Mouse (Mus musculus) neural tube, embryonic 14.5 days (tissue): ENCODE results near the gene Slc35a3. TPM values are rescaled to one million over a fixed set of nuclear protein-coding genes. Genes with fewer than 3 reads are reported as not detected.
A peak's percentile ranks its signal among the peaks of the same experiment; 100 is the strongest.

ENCODE experiments used
- ATAC-seq: fragments of 200-750 bp; cut with Nextera tagmentation; 2 replicates; pipeline ENCODE4 v1.8.0; 2017; ENCODE audit warnings: low read depth, mild to moderate bottlenecking, moderate TSS enrichment, moderate library complexity
- H3K27ac ChIP-seq: fragments of 300-500 bp; sonication (generic); 2 replicates; pipeline ENCODE4 v1.5.1; 2014; ENCODE audit warnings: low read depth, mild to moderate bottlenecking, control low read depth, low read length, moderate library complexity, mixed read lengths
- H3K27me3 ChIP-seq: fragments of 300-500 bp; sonication (generic); 2 replicates; pipeline ENCODE4 v1.6.1; 2014; ENCODE audit warnings: low read length; ENCODE audit not compliant: control insufficient read depth, insufficient read depth
- H3K36me3 ChIP-seq: fragments of 300-500 bp; sonication (generic); 2 replicates; pipeline ENCODE4 v1.6.1; 2014; ENCODE audit warnings: low read length, mixed read lengths; ENCODE audit not compliant: control insufficient read depth, insufficient read depth
- H3K4me1 ChIP-seq: fragments of 300-500 bp; sonication (generic); 2 replicates; pipeline ENCODE4 v1.6.1; 2014; ENCODE audit warnings: low read length; ENCODE audit not compliant: control insufficient read depth, insufficient read depth
- H3K4me2 ChIP-seq: fragments of 300-500 bp; sonication (generic); 2 replicates; pipeline ENCODE4 v1.6.1; 2014; ENCODE audit warnings: mild to moderate bottlenecking, low read depth, low read length, control low read depth
- H3K4me3 ChIP-seq: fragments of 300-500 bp; sonication (generic); 2 replicates; pipeline ENCODE4 v1.5.1; 2014; ENCODE audit warnings: low read depth, low read length, control low read depth, mixed read lengths
- H3K9ac ChIP-seq: fragments of 300-500 bp; sonication (generic); replicated peaks from 2 replicates; pipeline ENCODE4 v1.6.1; 2014; ENCODE audit warnings: low read depth, mild to moderate bottlenecking, control low read depth, low read length, mixed read lengths
- H3K9me3 ChIP-seq: fragments of 300-500 bp; sonication (generic); 2 replicates; pipeline ENCODE4 v1.6.1; 2016; ENCODE audit warnings: low read length; ENCODE audit not compliant: control insufficient read depth
- WGBS: fragments of 180-500 bp; shearing (Covaris S2); extraction: QIAGEN DNeasy Blood & Tissue Kit; methylation state at CpG from one replicate; pipeline ENCODE4 v1.1.7; 2014; 5-methylcytosine and 5-hydroxymethylcytosine counted together
- polyA plus RNA-seq: library from polyadenylated mRNA; unstranded; fragments of >200 nt; fragmentation: Nextera tagmentation; extraction: Ambion mirVana; gene quantifications from 2 replicates; pipeline ENCODE4 v1.2.1, GENCODE M21; 2014

Gene Slc35a3
- polyA plus RNA-seq, 1 experiment from 2014 or later, result 11.7 TPM

GRCm38 (mm10) chr3:116653278-116653945 is 59.2 kb downstream of the Slc35a3 start:
- H3K4me1 ChIP-seq, result peaks cover 3% of the 10 kb centered on the region; the same call in 1 of the 2 replicates
- no peak overlapping the region for H3K4me2 ChIP-seq
- no peaks in the 10 kb centered on the region for H3K36me3 ChIP-seq
- no peaks in the 10 kb centered on the region for H3K27me3 ChIP-seq
- no peak overlapping the region for H3K9ac ChIP-seq
- no peak overlapping the region for H3K4me3 ChIP-seq
- 68% methylated on average over 5 of the region's 5 CpGs for WGBS
- H3K9me3 ChIP-seq, result no peaks in the 10 kb centered on the region
- no peak overlapping the region for H3K27ac ChIP-seq
- ATAC-seq, result 0 out of 2 replicates have a peak, but pooled peaks have one; percentile 38

- 0 out of 2 replicates have a peak, but pooled peaks have one; percentile 39 for ATAC-seq
- no peak overlapping the region for H3K9ac ChIP-seq
- 49% methylated on average over 3 of the region's 3 CpGs for WGBS
Measured at GRCm38 (mm10) chr3:116652033-116652446, 60.6 kb downstream of the Slc35a3 start.

GRCm38 (mm10) chr3:116650698-116651097 is 61.9 kb downstream of the Slc35a3 start:
- WGBS, result 97% methylated on average over 9 of the region's 9 CpGs
- ATAC-seq, result no peak
- H3K9ac ChIP-seq, result no peak overlapping the region
- H3K4me2 ChIP-seq, result no peak overlapping the region
- peaks cover 12% of the 10 kb centered on the region for H3K36me3 ChIP-seq
- H3K4me1 ChIP-seq, result no peaks in the 10 kb centered on the region
- no peaks in the 10 kb centered on the region for H3K27me3 ChIP-seq
- no peak overlapping the region for H3K4me3 ChIP-seq
- H3K9me3 ChIP-seq, result no peaks in the 10 kb centered on the region
- no peak overlapping the region for H3K27ac ChIP-seq

More at GRCm38 (mm10) chr3:116652033-116652446, 60.6 kb downstream of the Slc35a3 start:
- no peaks in the 10 kb centered on the region for H3K9me3 ChIP-seq
- no peaks in the 10 kb centered on the region for H3K36me3 ChIP-seq
- H3K27me3 ChIP-seq, result no peaks in the 10 kb centered on the region
- H3K4me3 ChIP-seq, result no peak overlapping the region
- H3K4me2 ChIP-seq, result no peak overlapping the region
- no peak overlapping the region for H3K27ac ChIP-seq
- H3K4me1 ChIP-seq, result peaks cover 3% of the 10 kb centered on the region; the same call in 1 of the 2 replicates

- Histone ChIP-seq H3K9ac (no peak overlapping the region), H3K9me3 (no peaks in the 10 kb centered on the region), H3K4me1 (no peaks in the 10 kb centered on the region), H3K4me2 (no peak overlapping the region), H3K4me3 (no peak overlapping the region), H3K27me3 (no peaks in the 10 kb centered on the region), H3K36me3 (peaks cover 19% of the 10 kb centered on the region), H3K27ac (no peak overlapping the region)
- WGBS, result 95% methylated on average over 7 of the region's 7 CpGs
- ATAC-seq, result no peak
Measured at GRCm38 (mm10) chr3:116648805-116649204, 63.8 kb downstream of the Slc35a3 start.

- H3K36me3 ChIP-seq, result peaks cover 25% of the 10 kb centered on the region
- no peak for ATAC-seq
- H3K9me3 ChIP-seq, result no peaks in the 10 kb centered on the region
- H3K4me3 ChIP-seq, result no peak overlapping the region
- no peak overlapping the region for H3K9ac ChIP-seq
- no peaks in the 10 kb centered on the region for H3K4me1 ChIP-seq
- H3K27ac ChIP-seq, result no peak overlapping the region
- H3K4me2 ChIP-seq, result no peak overlapping the region
- H3K27me3 ChIP-seq, result no peaks in the 10 kb centered on the region
- 95% methylated on average over 1 of the region's 1 CpGs for WGBS
Measured at GRCm38 (mm10) chr3:116646387-116646786, 66.2 kb downstream of the Slc35a3 start.

- ATAC-seq, result no peak
- Histone ChIP-seq H3K27ac (no peak overlapping the region), H3K4me2 (no peak overlapping the region)
Measured at GRCm38 (mm10) chr3:116642373-116642772, 70.3 kb downstream of the Slc35a3 start.

GRCm38 (mm10) chr3:116641811-116642371 is 70.7 kb downstream of the Slc35a3 start:
- no peak for ATAC-seq

More at GRCm38 (mm10) chr3:116642373-116642772, 70.3 kb downstream of the Slc35a3 start:
- Histone ChIP-seq H3K27me3 (no peaks in the 10 kb centered on the region), H3K9ac (no peak overlapping the region), H3K36me3 (peaks cover 50% of the 10 kb centered on the region), H3K4me1 (no peaks in the 10 kb centered on the region), H3K9me3 (no peaks in the 10 kb centered on the region), H3K4me3 (no peak overlapping the region)
- 97% methylated on average over 2 of the region's 2 CpGs for WGBS

GRCm38 (mm10) chr3:116640024-116640423 is 72.6 kb downstream of the Slc35a3 start:
- no peaks in the 10 kb centered on the region for H3K9me3 ChIP-seq
- no peak overlapping the region for H3K4me2 ChIP-seq
- H3K36me3 ChIP-seq, result peaks cover 37% of the 10 kb centered on the region
- ATAC-seq, result no peak
- H3K4me3 ChIP-seq, result no peak overlapping the region
- H3K27me3 ChIP-seq, result no peaks in the 10 kb centered on the region
- no peaks in the 10 kb centered on the region for H3K4me1 ChIP-seq
- 79% methylated on average over 1 of the region's 1 CpGs for WGBS
- no peak overlapping the region for H3K27ac ChIP-seq
- H3K9ac ChIP-seq, result no peak overlapping the region

More at GRCm38 (mm10) chr3:116641811-116642371, 70.7 kb downstream of the Slc35a3 start:
- no peaks in the 10 kb centered on the region for H3K4me1 ChIP-seq
- peaks cover 50% of the 10 kb centered on the region for H3K36me3 ChIP-seq
- H3K9me3 ChIP-seq, result no peaks in the 10 kb centered on the region
- no peaks in the 10 kb centered on the region for H3K27me3 ChIP-seq
- no peak overlapping the region for H3K9ac ChIP-seq
- H3K4me2 ChIP-seq, result no peak overlapping the region
- WGBS, result 93% methylated on average over 6 of the region's 6 CpGs
- no peak overlapping the region for H3K4me3 ChIP-seq
- H3K27ac ChIP-seq, result no peak overlapping the region

- H3K4me2 ChIP-seq, result no peak overlapping the region
- 91% methylated on average over 7 of the region's 7 CpGs for WGBS
- no peaks in the 10 kb centered on the region for H3K4me1 ChIP-seq
- no peaks in the 10 kb centered on the region for H3K27me3 ChIP-seq
- no peak overlapping the region for H3K9ac ChIP-seq
- no peak overlapping the region for H3K4me3 ChIP-seq
- no peak overlapping the region for H3K27ac ChIP-seq
- ATAC-seq, result no peak
- H3K9me3 ChIP-seq, result no peaks in the 10 kb centered on the region
- peaks cover 50% of the 10 kb centered on the region for H3K36me3 ChIP-seq
Measured at GRCm38 (mm10) chr3:116638572-116638971, 74.1 kb downstream of the Slc35a3 start.
